Mouse (Mus musculus): ENCODE results near the gene Abcb1a.

Gene Abcb1a

DNA sequence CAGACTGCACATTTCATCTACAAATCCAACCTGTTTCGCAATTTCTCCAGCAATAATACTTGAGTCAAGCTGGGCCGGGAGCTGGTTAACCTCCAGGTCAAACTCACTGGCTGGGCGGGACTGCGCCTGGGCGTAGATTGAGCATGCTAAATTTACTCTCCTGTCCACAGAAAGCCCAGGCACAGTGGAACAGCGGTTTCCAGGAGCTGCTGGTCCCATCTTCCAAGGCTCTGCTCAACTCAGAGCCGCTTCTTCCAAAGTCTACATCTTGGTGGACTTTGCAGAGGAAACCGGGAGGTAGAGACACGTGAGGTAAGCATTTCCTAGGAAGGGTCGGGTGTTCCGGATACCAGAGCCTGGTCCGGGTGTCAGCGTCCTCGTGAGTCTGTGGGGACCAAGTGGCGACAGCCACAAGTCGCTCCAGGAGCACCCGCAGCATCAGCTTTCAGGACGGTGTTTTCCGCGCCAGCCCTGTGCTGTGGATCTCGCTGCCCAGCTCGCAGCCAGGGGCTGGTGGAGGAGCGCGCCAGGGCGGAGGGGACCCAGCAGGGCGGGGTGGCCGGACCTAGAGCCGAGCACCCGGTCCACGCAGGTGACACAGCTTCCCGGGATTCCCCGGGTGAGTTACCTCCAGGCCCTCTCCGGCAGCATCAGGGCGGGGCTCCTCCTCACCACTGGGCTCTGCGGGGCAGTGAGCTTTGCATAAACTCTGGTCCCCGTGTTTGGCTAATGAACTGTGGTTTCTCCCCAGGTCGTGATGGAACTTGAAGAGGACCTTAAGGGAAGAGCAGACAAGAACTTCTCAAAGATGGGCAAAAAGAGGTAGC, at the start of gene Abcb1a:
Gene Abcb1a (plus strand): TSS at position 167 of the 827 bp plus-strand sequence.
- 19% methylated on average over 37 of the region's 37 CpGs for WGBS

DNA sequence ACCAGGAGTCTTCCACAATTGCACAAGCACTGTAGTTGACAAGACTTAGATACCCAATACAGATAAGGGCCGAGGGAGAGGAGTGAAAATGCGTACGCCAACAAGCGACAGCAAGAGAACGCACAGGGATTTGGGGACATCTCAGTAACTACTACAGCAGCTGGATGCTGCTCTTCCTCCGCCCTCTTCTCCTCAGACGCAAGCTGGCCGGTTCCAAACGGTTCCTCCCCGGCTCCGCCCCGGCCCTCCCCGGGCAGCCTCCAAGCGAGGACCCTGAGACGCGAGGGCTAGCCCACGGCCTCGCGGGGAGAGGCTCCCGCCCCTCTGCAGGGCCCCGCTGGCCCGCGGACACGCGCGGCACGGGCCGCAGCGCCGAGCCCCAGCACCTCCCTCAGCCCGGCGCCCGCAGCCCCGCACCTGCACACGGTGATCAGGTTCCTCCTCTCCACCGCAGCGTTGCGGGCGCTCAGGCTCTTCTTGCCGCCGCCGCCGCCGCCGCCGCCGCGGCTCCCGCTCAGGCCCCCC, 37.7 kb upstream of the Abcb1a start:
- WGBS, result 1% methylated on average over 37 of the region's 49 CpGs

DNA sequence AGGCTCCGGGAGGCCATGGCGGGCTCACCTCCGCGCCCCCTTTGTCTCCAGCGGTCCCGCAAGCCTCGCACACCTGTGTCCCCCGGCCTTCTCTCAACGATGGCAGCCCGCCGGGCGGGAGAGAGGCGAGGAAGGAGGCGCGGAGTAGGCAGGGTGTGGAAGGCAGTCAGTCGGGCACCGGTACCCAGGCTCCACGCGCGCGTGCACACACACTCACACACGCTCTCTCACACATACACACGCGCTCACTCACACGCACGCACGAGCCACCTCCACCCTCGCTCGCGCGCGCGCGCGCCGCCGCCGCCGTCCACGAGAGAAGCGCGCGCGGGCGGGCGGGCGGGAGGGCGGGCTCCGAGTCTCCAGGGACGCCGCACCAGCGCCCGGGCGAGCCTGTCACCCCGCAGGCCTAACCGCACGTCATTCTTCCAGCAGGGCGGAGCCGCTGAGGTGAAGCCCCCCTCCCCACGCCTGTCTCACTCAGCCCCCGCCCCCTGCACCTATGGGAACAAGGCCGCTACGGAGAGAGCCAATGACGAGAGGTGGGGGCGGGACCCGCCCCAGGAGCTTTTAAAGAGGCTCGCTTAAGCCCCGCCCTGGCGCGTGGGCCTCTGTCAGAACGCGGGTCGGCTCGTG, 37.2 kb upstream of the Abcb1a start, which contains the start of gene Rundc3b:
Gene Rundc3b (minus strand): TSS at position 357 of the 636 bp plus-strand sequence.
- WGBS, result under 1% methylated on average over 67 of the region's 74 CpGs

- 86% methylated on average over 3 of the region's 3 CpGs for WGBS
Measured at GRCm38 (mm10) chr5:8632901-8633300, 27.0 kb upstream of the Abcb1a start.

DNA sequence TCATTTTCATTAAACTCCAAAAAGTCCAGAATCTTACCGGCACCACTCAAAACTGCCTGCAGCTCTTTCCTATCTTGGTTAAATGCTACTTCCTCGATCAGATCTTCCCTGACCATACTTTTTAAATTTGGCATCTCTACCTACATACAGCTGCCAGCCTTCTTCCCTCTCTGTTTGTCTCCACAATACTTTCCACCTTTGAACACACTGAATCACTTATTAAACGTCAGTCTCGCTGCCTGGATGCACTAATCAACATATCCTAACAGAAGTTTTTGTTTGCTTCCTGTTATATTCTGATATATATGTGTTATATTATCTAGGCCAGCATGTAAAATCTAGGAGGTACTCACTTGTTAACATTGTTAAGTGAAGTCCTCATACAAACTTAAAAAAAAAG, 11.6 kb upstream of the Abcb1a start:
- WGBS, result 56% methylated on average over 4 of the region's 4 CpGs

GRCm38 (mm10) chr5:8652085-8652484, 7.8 kb upstream of the Abcb1a start:
- WGBS, result 75% methylated on average over 2 of the region's 2 CpGs

- 67% methylated on average over 10 of the region's 10 CpGs for WGBS
Measured at GRCm38 (mm10) chr5:8660738-8661151, 868 bp downstream of the Abcb1a start.

GRCm38 (mm10) chr5:8664678-8665077, 4.8 kb downstream of the Abcb1a start:
- WGBS, result 82% methylated on average over 3 of the region's 3 CpGs

GRCm38 (mm10) chr5:8667758-8668474, 8.0 kb downstream of the Abcb1a start:
- 82% methylated on average over 9 of the region's 9 CpGs for WGBS

DNA sequence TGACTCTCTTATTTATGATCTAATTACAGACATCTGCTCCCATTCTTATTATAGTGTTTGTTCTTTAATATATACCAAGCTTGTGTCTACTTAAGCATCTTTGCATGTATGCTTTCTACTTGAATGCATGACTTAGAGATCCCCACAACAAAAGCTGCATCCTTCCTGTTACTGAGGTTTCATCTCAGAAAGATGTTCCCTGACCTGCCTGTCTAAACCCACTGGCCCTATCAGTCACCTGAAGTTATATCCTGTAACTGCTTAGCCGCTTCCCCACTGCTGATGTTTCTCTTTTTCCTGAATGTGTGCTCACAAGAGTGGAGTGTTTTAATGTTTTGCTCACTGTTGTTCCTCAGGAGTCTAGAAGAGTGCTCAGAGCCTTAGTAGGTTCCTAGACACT, 9.7 kb downstream of the Abcb1a start:
- 100% methylated on average over 1 of the region's 1 CpGs for WGBS

DNA sequence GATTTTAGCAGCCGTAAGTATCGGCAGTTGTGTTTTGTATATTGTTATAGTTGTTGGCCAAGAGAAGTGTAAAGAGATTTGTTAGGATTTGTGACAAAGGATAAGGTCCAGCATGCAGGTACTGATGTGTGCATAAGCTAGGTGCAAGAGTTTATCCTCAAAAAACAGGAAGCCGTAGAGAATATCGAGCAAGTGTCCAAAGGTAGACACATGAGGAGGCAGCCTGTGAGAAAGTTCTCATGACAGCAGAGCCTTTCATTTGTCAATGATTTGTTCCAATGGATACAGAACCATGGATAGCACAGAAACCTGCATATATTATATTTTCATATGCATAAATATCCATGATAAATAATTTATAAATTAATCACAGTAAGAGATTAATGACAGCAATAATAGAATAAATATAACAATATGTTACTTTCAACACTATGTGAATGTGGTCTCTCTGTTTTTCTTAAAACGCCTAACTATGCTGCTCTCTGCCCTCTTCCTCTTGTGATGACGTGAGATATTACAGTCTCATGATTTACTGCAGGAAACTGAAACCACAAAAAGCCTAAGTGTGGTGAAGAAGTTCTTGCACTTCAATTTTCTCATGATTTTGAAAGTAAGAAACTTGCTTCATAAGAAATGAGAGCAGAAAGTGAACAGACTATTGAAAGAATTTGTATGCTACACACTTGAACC, 15.5 kb downstream of the Abcb1a start:
- 85% methylated on average over 6 of the region's 6 CpGs for WGBS

DNA sequence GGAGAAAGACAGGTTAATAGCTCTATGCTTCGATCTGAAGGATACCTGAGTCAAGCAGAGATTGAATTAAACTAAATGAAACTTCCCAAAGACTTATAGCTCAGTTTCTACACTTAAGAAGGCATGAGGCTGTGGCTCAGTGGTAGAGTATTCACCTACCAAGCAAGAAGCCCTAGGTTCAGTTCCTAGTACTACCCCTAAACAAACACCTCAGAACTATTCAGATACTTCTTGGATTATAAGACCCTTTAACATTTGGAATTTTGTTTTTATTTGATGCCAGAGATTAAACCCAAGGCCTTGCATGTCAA, 16.0 kb downstream of the Abcb1a start:
- WGBS, result 87% methylated on average over 1 of the region's 1 CpGs

GRCm38 (mm10) chr5:8681166-8681565, 21.3 kb downstream of the Abcb1a start:
- WGBS, result 74% methylated on average over 3 of the region's 3 CpGs

- 88% methylated on average over 3 of the region's 3 CpGs for WGBS
Measured at GRCm38 (mm10) chr5:8683686-8684085, 23.8 kb downstream of the Abcb1a start.

- 74% methylated on average over 2 of the region's 2 CpGs for WGBS
Measured at GRCm38 (mm10) chr5:8686071-8686470, 26.2 kb downstream of the Abcb1a start.

DNA sequence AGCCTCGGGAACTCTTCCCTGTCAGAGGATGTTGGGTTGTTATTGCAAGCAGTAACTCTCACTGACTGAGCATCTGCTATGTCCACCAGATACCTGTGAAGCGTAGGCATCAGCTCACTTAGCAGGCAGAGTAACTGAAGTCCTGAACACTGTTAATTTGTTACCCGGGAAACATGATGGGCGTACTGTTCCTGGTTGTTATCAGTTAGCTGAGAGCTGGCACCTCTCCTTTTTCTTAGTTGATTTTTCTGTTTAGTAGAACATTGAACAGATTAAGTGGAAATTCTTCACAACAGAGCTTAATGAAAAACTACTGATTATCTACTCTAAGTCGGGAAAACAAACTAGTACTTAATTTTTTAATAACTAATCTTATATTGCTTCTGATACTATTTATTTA, 27.7 kb downstream of the Abcb1a start:
- WGBS, result 89% methylated on average over 5 of the region's 5 CpGs

DNA sequence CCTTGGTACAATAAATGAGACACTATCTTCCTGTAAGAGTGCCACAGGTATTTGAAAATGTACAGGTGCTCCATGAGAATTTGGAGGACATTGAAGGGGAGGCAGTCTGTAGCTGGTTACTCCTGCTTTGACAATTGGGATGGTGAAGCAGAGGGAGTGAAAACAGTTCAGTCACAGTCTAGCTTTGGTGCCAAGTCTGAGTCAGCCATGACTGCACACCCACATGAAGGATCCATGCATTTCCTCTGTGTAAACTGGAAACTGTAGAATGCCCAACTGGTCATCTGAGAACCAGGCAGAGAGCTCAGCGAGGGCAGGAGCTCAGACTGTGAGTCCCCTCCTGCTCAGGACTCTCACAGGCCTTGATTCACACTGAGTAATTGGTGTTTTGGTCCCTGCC, 59.7 kb downstream of the Abcb1a start:
- 55% methylated on average over 1 of the region's 1 CpGs for WGBS

DNA sequence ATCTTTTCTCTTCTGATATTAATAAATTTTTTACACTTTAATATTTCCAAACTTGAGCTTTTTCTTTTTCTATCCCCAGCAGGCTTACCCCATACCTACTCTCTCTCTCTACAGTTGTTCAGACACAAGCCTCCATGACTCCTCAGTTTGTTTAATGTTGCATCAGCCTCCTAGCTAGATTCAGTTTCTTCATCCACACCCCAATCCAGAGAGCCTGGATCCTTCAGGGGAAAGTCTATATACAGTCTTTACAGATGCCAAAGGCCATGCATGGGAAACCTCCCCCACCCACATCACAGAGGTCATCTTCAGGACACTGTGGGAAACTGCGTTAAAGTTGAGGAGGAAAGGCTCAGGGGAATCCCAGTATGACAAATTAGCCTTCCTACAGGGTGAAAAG, 62.3 kb downstream of the Abcb1a start:
- 69% methylated on average over 1 of the region's 1 CpGs for WGBS

GRCm38 (mm10) chr5:8722867-8723266, 63.0 kb downstream of the Abcb1a start:
- 71% methylated on average over 5 of the region's 5 CpGs for WGBS

DNA sequence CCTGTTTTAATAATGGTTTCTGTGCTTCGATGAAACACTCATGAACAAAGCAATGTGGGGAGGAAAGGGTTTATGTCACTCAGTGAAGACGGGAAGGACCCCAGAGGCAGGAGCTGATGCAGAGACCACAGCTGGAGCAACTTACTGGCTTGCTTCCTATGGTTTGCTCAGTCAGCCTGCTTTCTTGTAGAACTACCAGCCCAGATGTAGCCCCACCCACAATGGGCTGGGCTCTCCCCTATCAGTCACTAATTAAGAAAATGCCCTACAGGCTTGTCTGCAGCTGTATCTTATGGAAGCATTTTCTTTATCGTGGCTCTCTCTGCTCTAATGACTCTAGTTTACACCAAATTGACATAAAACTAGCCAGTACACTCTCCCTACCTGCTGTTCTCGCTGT, 67.9 kb downstream of the Abcb1a start:
- WGBS, result 64% methylated on average over 4 of the region's 4 CpGs

- 93% methylated on average over 10 of the region's 10 CpGs for WGBS
Measured at GRCm38 (mm10) chr5:8733307-8733706, 73.4 kb downstream of the Abcb1a start.

- WGBS, result 83% methylated on average over 4 of the region's 4 CpGs
Measured at GRCm38 (mm10) chr5:8736389-8736788, 76.5 kb downstream of the Abcb1a start.
